Mouse (Mus musculus) heart, embryonic 16.5 days (tissue): ENCODE measurements around the gene Pcnx2. TPM values are rescaled to one million over a fixed set of nuclear protein-coding genes. Genes with fewer than 3 reads are reported as not detected.
A peak's percentile ranks its signal among the peaks of the same experiment; 100 is the strongest.

Experiments
- ATAC-seq: fragments of 200-750 bp; cut with Nextera tagmentation; replicated peaks from 2 replicates; pipeline ENCODE4 v1.8.0; 2017; ENCODE audit warnings: moderate number of reproducible peaks; ENCODE audit not compliant: insufficient read depth, low FRiP score; ENCODE audit errors: extremely low read depth
- H3K27ac ChIP-seq: fragments of 300-500 bp; sonication (generic); 2 replicates; pipeline ENCODE4 v1.5.1; 2014; ENCODE audit warnings: mild to moderate bottlenecking, low read length, control low read depth, moderate library complexity
- H3K27me3 ChIP-seq: fragments of 300-500 bp; sonication (generic); 2 replicates; pipeline ENCODE4 v1.6.1; 2014; ENCODE audit warnings: low read length, mixed read lengths; ENCODE audit not compliant: control insufficient read depth, insufficient read depth
- H3K36me3 ChIP-seq: fragments of 300-500 bp; sonication (generic); 2 replicates; pipeline ENCODE4 v1.6.1; 2014; ENCODE audit not compliant: control insufficient read depth, insufficient read depth
- H3K4me1 ChIP-seq: fragments of 300-500 bp; sonication (generic); 2 replicates; pipeline ENCODE4 v1.6.1; 2014; ENCODE audit warnings: low read length, mixed read lengths; ENCODE audit not compliant: control insufficient read depth, insufficient read depth
- H3K4me2 ChIP-seq: fragments of 300-500 bp; sonication (generic); 2 replicates; pipeline ENCODE4 v1.6.1; 2014; ENCODE audit warnings: low read depth, mild to moderate bottlenecking, control low read depth, low read length
- H3K4me3 ChIP-seq: fragments of 300-500 bp; sonication (generic); 2 replicates; pipeline ENCODE4 v1.5.1; 2014; ENCODE audit warnings: mild to moderate bottlenecking, control low read depth, low read length
- H3K9ac ChIP-seq: fragments of 300-500 bp; sonication (generic); 2 replicates; pipeline ENCODE4 v1.6.1; 2014; ENCODE audit warnings: low read length, control low read depth
- H3K9me3 ChIP-seq: fragments of 300-500 bp; sonication (generic); replicated peaks from 2 replicates; pipeline ENCODE4 v1.6.1; 2016; ENCODE audit warnings: low read length; ENCODE audit not compliant: control insufficient read depth
- WGBS: fragments of 180-500 bp; shearing (Covaris S2); extraction: QIAGEN DNeasy Blood & Tissue Kit; methylation state at CpG from one replicate; pipeline ENCODE4 v1.1.7; 2014; 5-methylcytosine and 5-hydroxymethylcytosine counted together
- polyA plus RNA-seq: library from polyadenylated mRNA; unstranded; fragments of >200 nt; fragmentation: Nextera tagmentation; extraction: Ambion mirVana; gene quantifications from 2 replicates; pipeline ENCODE4 v1.2.1, GENCODE M21; 2015

Pcnx2 gene
- polyA plus RNA-seq, 1 experiment from 2014 or later, result 0.22 TPM

GRCm38 (mm10) chr8:125747390-125747789 lies 150.7 kb downstream of the Pcnx2 start:
- Histone ChIP-seq H3K36me3 (no peaks in the 10 kb centered on the region), H3K4me3 (no peak overlapping the region), H3K4me2 (no peak overlapping the region), H3K27ac (no peak overlapping the region), H3K27me3 (no peaks in the 10 kb centered on the region), H3K9me3 (no peaks in the 10 kb centered on the region), H3K9ac (no peak overlapping the region), H3K4me1 (peaks cover 7% of the 10 kb centered on the region)
- no peak for ATAC-seq
- WGBS, result 56% methylated on average over 8 of the region's 8 CpGs

- no peaks in the 10 kb centered on the region for H3K9me3 ChIP-seq
- H3K4me2 ChIP-seq, result no peak overlapping the region
- H3K27me3 ChIP-seq, result no peaks in the 10 kb centered on the region
- no peak overlapping the region for H3K9ac ChIP-seq
- H3K27ac ChIP-seq, result no peak overlapping the region
- no peak overlapping the region for H3K4me3 ChIP-seq
- 78% methylated on average over 10 of the region's 10 CpGs for WGBS
- ATAC-seq, result no peak
- H3K36me3 ChIP-seq, result no peaks in the 10 kb centered on the region
- H3K4me1 ChIP-seq, result no peaks in the 10 kb centered on the region
These were observed 153.1 kb downstream of the Pcnx2 start for GRCm38 (mm10) chr8:125744914-125745576.

GRCm38 (mm10) chr8:125742406-125742805 lies 155.7 kb downstream of the Pcnx2 start:
- Histone ChIP-seq H3K27me3 (no peaks in the 10 kb centered on the region), H3K27ac (no peak overlapping the region), H3K4me1 (no peaks in the 10 kb centered on the region), H3K4me3 (no peak overlapping the region), H3K9me3 (no peaks in the 10 kb centered on the region), H3K9ac (no peak overlapping the region), H3K4me2 (no peak overlapping the region), H3K36me3 (no peaks in the 10 kb centered on the region)
- 60% methylated on average over 8 of the region's 8 CpGs for WGBS
- ATAC-seq, result no peak

GRCm38 (mm10) chr8:125741855-125742254 lies 156.3 kb downstream of the Pcnx2 start:
- Histone ChIP-seq H3K9me3 (no peaks in the 10 kb centered on the region), H3K4me3 (no peak overlapping the region), H3K4me2 (no peak overlapping the region), H3K36me3 (no peaks in the 10 kb centered on the region), H3K27me3 (no peaks in the 10 kb centered on the region), H3K9ac (no peak overlapping the region), H3K4me1 (no peaks in the 10 kb centered on the region), H3K27ac (0 out of 2 replicates have a peak overlapping the region, but pooled peaks have one; percentile 9)
- no peak for ATAC-seq
- 29% methylated on average over 2 of the region's 2 CpGs for WGBS

- H3K4me2 ChIP-seq, result no peak overlapping the region
- H3K27ac ChIP-seq, result no peak overlapping the region
- no peaks in the 10 kb centered on the region for H3K9me3 ChIP-seq
- H3K9ac ChIP-seq, result no peak overlapping the region
- H3K4me1 ChIP-seq, result no peaks in the 10 kb centered on the region
- peaks cover 2% of the 10 kb centered on the region; the same call in 1 of the 2 replicates for H3K36me3 ChIP-seq
- ATAC-seq, result no peak
- no peak overlapping the region for H3K4me3 ChIP-seq
- H3K27me3 ChIP-seq, result no peaks in the 10 kb centered on the region
- WGBS, result 66% methylated on average over 5 of the region's 5 CpGs
These were observed 156.7 kb downstream of the Pcnx2 start for GRCm38 (mm10) chr8:125741377-125741776.

GRCm38 (mm10) chr8:125740655-125741054 lies 157.5 kb downstream of the Pcnx2 start:
- no peak overlapping the region for H3K27ac ChIP-seq
- H3K4me2 ChIP-seq, result no peak overlapping the region
- 84% methylated on average over 10 of the region's 10 CpGs for WGBS
- ATAC-seq, result no peak
- H3K4me1 ChIP-seq, result no peaks in the 10 kb centered on the region
- no peaks in the 10 kb centered on the region for H3K9me3 ChIP-seq
- H3K9ac ChIP-seq, result no peak overlapping the region
- peaks cover 2% of the 10 kb centered on the region; the same call in 1 of the 2 replicates for H3K36me3 ChIP-seq
- H3K4me3 ChIP-seq, result no peak overlapping the region
- H3K27me3 ChIP-seq, result no peaks in the 10 kb centered on the region

GRCm38 (mm10) chr8:125738956-125739355 lies 159.2 kb downstream of the Pcnx2 start:
- H3K9ac ChIP-seq, result no peak overlapping the region
- H3K4me3 ChIP-seq, result no peak overlapping the region
- no peak overlapping the region for H3K27ac ChIP-seq
- no peak overlapping the region for H3K4me2 ChIP-seq
- no peaks in the 10 kb centered on the region for H3K27me3 ChIP-seq
- no peaks in the 10 kb centered on the region for H3K9me3 ChIP-seq
- peaks cover 2% of the 10 kb centered on the region; the same call in 1 of the 2 replicates for H3K36me3 ChIP-seq
- no peak for ATAC-seq
- 89% methylated on average over 4 of the region's 4 CpGs for WGBS
- peaks cover 4% of the 10 kb centered on the region; the same call in 1 of the 2 replicates for H3K4me1 ChIP-seq

GRCm38 (mm10) chr8:125733964-125734956 lies 163.9 kb downstream of the Pcnx2 start:
- no peaks in the 10 kb centered on the region for H3K9me3 ChIP-seq
- WGBS, result 5% methylated on average over 51 of the region's 52 CpGs
- peak overlapping the region; percentile 86 for H3K4me2 ChIP-seq
- H3K9ac ChIP-seq, result peak overlapping the region; percentile 79
- H3K27me3 ChIP-seq, result no peaks in the 10 kb centered on the region
- peak overlapping the region; percentile 28; the same call in 1 of the 2 replicates for H3K27ac ChIP-seq
- H3K36me3 ChIP-seq, result peaks cover 2% of the 10 kb centered on the region; the same call in 1 of the 2 replicates
- peaks cover 4% of the 10 kb centered on the region; the same call in 1 of the 2 replicates for H3K4me1 ChIP-seq
- H3K4me3 ChIP-seq, result peak overlapping the region; percentile 69
- ATAC-seq, result peak; percentile 90

- H3K27ac ChIP-seq, result no peak within 1 kb of the TSS
- peaks cover 4% of the 10 kb centered on the region; the same call in 1 of the 2 replicates for H3K4me1 ChIP-seq
- no peak within 1 kb of the TSS for H3K4me3 ChIP-seq
- H3K4me2 ChIP-seq, result no peak within 1 kb of the TSS
- no peaks in the 10 kb centered on the region for H3K27me3 ChIP-seq
- 77% methylated on average over 7 of the region's 7 CpGs for whole genome bisulfite sequencing
- ATAC-seq, result no peak
- no peak within 1 kb of the TSS for H3K9ac ChIP-seq
- H3K9me3 ChIP-seq, result no peaks in the 10 kb centered on the region
- H3K36me3 ChIP-seq, result no peaks in the 10 kb centered on the region
These were observed 168.4 kb downstream of the Pcnx2 start, which contains the start of gene Ntpcr for GRCm38 (mm10) chr8:125729746-125730145. Ntpcr (plus strand) TSS chr8:125729963.
